Mouse (Mus musculus) liver, embryonic 14.5 days (tissue): ENCODE results near the gene Tmppe. TPM values are rescaled to one million over a fixed set of nuclear protein-coding genes. Genes with fewer than 3 reads are reported as not detected.
"Not testable (repeated sequence)": the region's sequence is repeated elsewhere in the genome, so short reads cannot be mapped to it uniquely, and the experiment has no call there.

Experiments used
- ATAC-seq: fragments of 200-750 bp; cut with Nextera tagmentation; 2 replicates; pipeline ENCODE4 v1.8.0; 2017; ENCODE audit warnings: moderate number of reproducible peaks, mild to moderate bottlenecking, moderate library complexity; ENCODE audit not compliant: insufficient read depth
- DNase-seq, 3 experiments: peaks; one replicate each; pipeline ENCODE4 v3.0.0-alpha.2; 2012 to 2013; ENCODE audit warnings: low read depth in 3 of 3, low spot score in 3 of 3
- H3K27ac ChIP-seq: fragments of 300-500 bp; sonication (generic); 2 replicates; pipeline ENCODE4 v1.5.1; 2014; ENCODE audit warnings: moderate library complexity, mild to moderate bottlenecking, control low read depth, inconsistent platforms
- H3K27me3 ChIP-seq: fragments of 300-500 bp; sonication (generic); 2 replicates; pipeline ENCODE4 v1.6.1; 2014; ENCODE audit warnings: mild to moderate bottlenecking, low read length, moderate library complexity; ENCODE audit not compliant: control insufficient read depth, insufficient read depth
- H3K36me3 ChIP-seq: fragments of 300-500 bp; sonication (generic); replicated peaks from 2 replicates; pipeline ENCODE4 v1.6.1; 2014; ENCODE audit warnings: low read depth; ENCODE audit not compliant: control insufficient read depth, insufficient read depth
- H3K4me1 ChIP-seq, 2 experiments: fragments of 200-500 bp in 1 of 2; fragments of 300-500 bp in 1 of 2; sonication (generic) in 1 of 2; replicated peaks; 2 replicates each; pipeline ENCODE4 v1.6.1; 2012 to 2014; ENCODE audit warnings: antibody characterized with exemption in 1 of 2, inconsistent platforms in 1 of 2, low read length in 1 of 2; ENCODE audit not compliant: control insufficient read depth in 2 of 2, insufficient read depth in 2 of 2
- H3K4me2 ChIP-seq: fragments of 300-500 bp; sonication (generic); 2 replicates; pipeline ENCODE4 v1.6.1; 2014; ENCODE audit warnings: low read depth, mild to moderate bottlenecking, control low read depth, moderate library complexity
- H3K4me3 ChIP-seq, 2 experiments: fragments of 200-500 bp in 1 of 2; fragments of 300-500 bp in 1 of 2; sonication (generic) in 1 of 2; 2 replicates each; pipeline ENCODE4 v1.5.1; 2012 to 2014; ENCODE audit warnings: low read depth in 2 of 2, low read length in 2 of 2, mild to moderate bottlenecking in 2 of 2, control low read depth in 1 of 2, inconsistent platforms in 1 of 2, moderate library complexity in 1 of 2; ENCODE audit not compliant: insufficient read depth in 1 of 2
- H3K9ac ChIP-seq: fragments of 300-500 bp; sonication (generic); replicated peaks from 2 replicates; pipeline ENCODE4 v1.6.1; 2014; ENCODE audit warnings: mild to moderate bottlenecking, control low read depth, moderate library complexity
- H3K9me3 ChIP-seq: fragments of 300-500 bp; sonication (generic); 2 replicates; pipeline ENCODE4 v1.6.1; 2016; ENCODE audit warnings: low read length, mixed read lengths; ENCODE audit not compliant: control insufficient read depth
- CTCF ChIP-seq: IDR thresholded peaks from 2 replicates; pipeline ENCODE4 v1.5.1; 2016; ENCODE audit warnings: antibody characterized with exemption, low read depth, control low read depth
- EP300 ChIP-seq: IDR thresholded peaks from 2 replicates; pipeline ENCODE4 v1.6.1; 2016; ENCODE audit warnings: antibody characterized with exemption, low read depth
- WGBS: fragments of 180-500 bp; shearing (Covaris S2); extraction: QIAGEN DNeasy Blood & Tissue Kit; methylation state at CpG from one replicate; pipeline ENCODE4 v1.1.7; 2014; ENCODE audit not compliant: insufficient replicate concordance; 5-methylcytosine and 5-hydroxymethylcytosine counted together
- polyA plus RNA-seq, 2 experiments: library from polyadenylated mRNA; depleted of rRNA in 1 of 2; stranded (reverse) in 1 of 2; unstranded in 1 of 2; fragments of >200 nt; fragmentation: Nextera tagmentation in 1 of 2; extraction: Ambion mirVana in 1 of 2; gene quantifications; 2 replicates each; pipeline versions ENCODE4 v1.2.1 to v1.2.3; 2012 to 2014

The Tmppe gene
- polyA plus RNA-seq (2012; rRNA removed), result 1.2 TPM in 2 replicates
- polyA plus RNA-seq (2014; fragmentation: Nextera tagmentation; extraction: Ambion mirVana), result 0.36 and 0.62 TPM in 2 replicates

- peak within 1 kb of the TSS; percentile 66 to 87 for H3K4me3 ChIP-seq
- TF ChIP-seq EP300 (no peak), CTCF (peak; percentile 61)
- H3K4me1 ChIP-seq, result peaks cover 5 to 14% of the 10 kb centered on the region in 2 experiments; a peak in 3 of 4 replicates
- no peak within 1 kb of the TSS; the same call in 1 of the 2 replicates for H3K27ac ChIP-seq
- H3K27me3 ChIP-seq, result no peaks in the 10 kb centered on the region
- no peaks in the 10 kb centered on the region for H3K9me3 ChIP-seq
- DNase-seq (peak in 2 of 3 experiments; percentile 51 to 66), ATAC-seq (peak; percentile 90)
- H3K4me2 ChIP-seq, result peak within 1 kb of the TSS; percentile 80
- peak within 1 kb of the TSS; percentile 81 for H3K9ac ChIP-seq
- peaks cover 5% of the 10 kb centered on the region for H3K36me3 ChIP-seq
- under 1% methylated on average over 73 of the region's 73 CpGs for WGBS
Measured at GRCm38 (mm10) chr9:114400949-114401684, at the start of gene Tmppe, which contains the start of gene Glb1. Tmppe (plus strand) TSS chr9:114401105. Glb1 (plus strand) TSS chr9:114401076.

GRCm38 (mm10) chr9:114367783-114368470 lies 33.0 kb upstream of the Tmppe start:
- H3K9me3 ChIP-seq, result no peaks in the 10 kb centered on the region
- H3K4me1 ChIP-seq, result 0 out of 4 replicates have a peak, but pooled peaks cover 0 to 2% of the 10 kb centered on the region in 2 experiments
- peak overlapping the region; percentile 33 to 43 for H3K4me3 ChIP-seq
- TF ChIP-seq CTCF (no peak), EP300 (no peak)
- H3K27me3 ChIP-seq, result no peaks in the 10 kb centered on the region
- no peaks in the 10 kb centered on the region for H3K36me3 ChIP-seq
- no peak overlapping the region for H3K27ac ChIP-seq
- H3K9ac ChIP-seq, result no peak overlapping the region; the same call in 1 of the 2 replicates
- under 1% methylated on average over 48 of the region's 48 CpGs for WGBS
- peak; percentile 74; the same call in 1 of the 2 replicates for ATAC-seq
- H3K4me2 ChIP-seq, result peak overlapping the region; percentile 58
- DNase-seq, result no peak

DNA sequence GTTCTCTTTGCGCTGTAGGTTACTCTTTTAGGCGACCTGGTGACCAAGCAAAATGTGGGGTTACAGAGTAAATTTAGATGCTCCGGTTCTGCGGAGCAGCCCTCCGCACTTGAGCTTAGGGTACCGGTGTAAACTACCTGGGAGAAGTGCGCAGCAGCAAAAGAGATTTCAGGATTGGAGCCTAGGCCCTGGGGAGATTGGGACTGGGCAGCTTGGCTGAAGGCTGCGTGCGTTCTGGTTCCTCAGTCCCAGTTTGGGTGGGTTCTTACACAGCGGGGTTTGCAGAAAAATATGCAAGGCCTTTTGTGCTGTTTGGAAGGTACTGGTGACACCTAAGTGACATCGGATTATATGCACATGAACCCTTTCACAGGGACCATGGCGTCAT lies 32.4 kb upstream of the Tmppe start:
- Histone ChIP-seq H3K4me2 (peak overlapping the region; percentile 58), H3K9me3 (no peaks in the 10 kb centered on the region), H3K27ac (no peak overlapping the region), H3K9ac (no peak overlapping the region), H3K27me3 (no peaks in the 10 kb centered on the region), H3K4me1 (0 out of 4 replicates have a peak, but pooled peaks cover 0 to 2% of the 10 kb centered on the region in 2 experiments), H3K4me3 (peak overlapping the region; percentile 33 to 43), H3K36me3 (no peaks in the 10 kb centered on the region)
- 12% methylated on average over 12 of the region's 12 CpGs for WGBS
- TF ChIP-seq EP300 (no peak), CTCF (no peak)
- no peak for DNase-seq
- ATAC-seq, result peak; percentile 25; the same call in 1 of the 2 replicates

- H3K9me3 ChIP-seq, H3K4me1 ChIP-seq, DNase-seq, ATAC-seq, H3K27ac ChIP-seq, H3K9ac ChIP-seq, H3K36me3 ChIP-seq, H3K4me2 ChIP-seq, H3K4me3 ChIP-seq, H3K27me3 ChIP-seq: not testable (repeated sequence)
- WGBS, result 48% methylated on average over 5 of the region's 5 CpGs
- peak; percentile 25; the same call in 1 of the 2 replicates for TF ChIP-seq CTCF
Measured at GRCm38 (mm10) chr9:114369389-114369788, 31.5 kb upstream of the Tmppe start.

- WGBS, result 29% methylated on average over 5 of the region's 5 CpGs
- not testable (repeated sequence) for H3K27ac ChIP-seq, H3K4me3 ChIP-seq, ATAC-seq, H3K9ac ChIP-seq, H3K9me3 ChIP-seq, H3K36me3 ChIP-seq, H3K4me2 ChIP-seq, H3K4me1 ChIP-seq, DNase-seq, H3K27me3 ChIP-seq
- TF ChIP-seq CTCF, result peak; percentile 53
Measured at GRCm38 (mm10) chr9:114371717-114372116, 29.2 kb upstream of the Tmppe start.
